Mouse (Mus musculus) MEL (cell line): ENCODE measurements around the gene Adamtsl5. TPM values are rescaled to one million over a fixed set of nuclear protein-coding genes. Genes with fewer than 3 reads are reported as not detected.

Experiments
- DNase-seq: peaks from one replicate; pipeline ENCODE4 v3.0.0; 2011; ENCODE audit warnings: low read depth, low spot score
- H3K27ac ChIP-seq: 2 replicates; pipeline ENCODE4 v1.5.1; 2012; ENCODE audit warnings: low read depth, mild to moderate bottlenecking, control low read depth, low read length, moderate library complexity; ENCODE audit not compliant: control insufficient read depth
- H3K27me3 ChIP-seq, 2 experiments: fragments of 150-350 bp in 1 of 2; sonication (generic) in 1 of 2; 2 replicates each; pipeline ENCODE4 v1.6.1; 2012; ENCODE audit warnings: low read length in 2 of 2, mild to moderate bottlenecking in 2 of 2, improper control_type of control experiment in 1 of 2, moderate library complexity in 1 of 2; ENCODE audit not compliant: insufficient read depth in 2 of 2, control insufficient read depth in 1 of 2
- H3K36me3 ChIP-seq, 2 experiments: 2 replicates each; pipeline ENCODE4 v1.6.1; 2012 to 2014; ENCODE audit warnings: low read length in 2 of 2, improper control_type of control experiment in 1 of 2, inconsistent platforms in 1 of 2, mild to moderate bottlenecking in 1 of 2; ENCODE audit not compliant: insufficient read depth in 2 of 2, control insufficient read depth in 1 of 2
- H3K4me1 ChIP-seq, 2 experiments: fragments of 150-350 bp in 1 of 2; sonication (generic) in 1 of 2; 2 replicates each; pipeline ENCODE4 v1.6.1; 2012; ENCODE audit warnings: low read length in 2 of 2, improper control_type of control experiment in 1 of 2, mild to moderate bottlenecking in 1 of 2; ENCODE audit not compliant: insufficient read depth in 2 of 2, control insufficient read depth in 1 of 2
- H3K4me3 ChIP-seq, 2 experiments: fragments of 150-350 bp in 1 of 2; sonication (generic) in 1 of 2; 2 replicates each; pipeline ENCODE4 v1.5.1; 2012; ENCODE audit warnings: low read depth in 2 of 2, low read length in 2 of 2, mild to moderate bottlenecking in 2 of 2, moderate library complexity in 2 of 2, control low read depth in 1 of 2, improper control_type of control experiment in 1 of 2; ENCODE audit not compliant: control insufficient read depth in 1 of 2, insufficient read depth in 1 of 2
- H3K79me2 ChIP-seq: 2 replicates; pipeline ENCODE4 v1.6.1; 2012; ENCODE audit warnings: mild to moderate bottlenecking, low read length, moderate library complexity; ENCODE audit not compliant: control insufficient read depth, poor library complexity, insufficient read depth
- H3K9ac ChIP-seq: 2 replicates; pipeline ENCODE4 v1.6.1; 2012; ENCODE audit warnings: low read depth, mild to moderate bottlenecking, control low read depth, low read length, moderate library complexity; ENCODE audit not compliant: control insufficient read depth, poor library complexity, severe bottlenecking
- H3K9me3 ChIP-seq: fragments of 150-350 bp; sonication (generic); replicated peaks from 2 replicates; pipeline ENCODE4 v1.6.1; 2012; ENCODE audit warnings: mild to moderate bottlenecking, low read length, improper control_type of control experiment, moderate library complexity; ENCODE audit not compliant: insufficient read depth
- BHLHE40 ChIP-seq: IDR thresholded peaks from 2 replicates; pipeline ENCODE4 v1.6.1; 2012; ENCODE audit warnings: low read depth, mild to moderate bottlenecking, inconsistent platforms, low read length, improper control_type of control experiment, borderline replicate concordance
- CTCF ChIP-seq, 3 experiments: IDR thresholded peaks in 2 of 3; conservative IDR thresholded peaks in 1 of 3; 2 replicates each; pipeline ENCODE4 v1.5.1; 2011 to 2012; ENCODE audit warnings: low read length in 3 of 3, low read depth in 2 of 3, mild to moderate bottlenecking in 2 of 3, improper control_type of control experiment in 1 of 3, inconsistent platforms in 1 of 3, mixed read lengths in 1 of 3, moderate library complexity in 1 of 3; ENCODE audit not compliant: control insufficient read depth in 1 of 3, insufficient read depth in 1 of 3, poor library complexity in 1 of 3, severe bottlenecking in 1 of 3
- E2F4 ChIP-seq: IDR thresholded peaks from 2 replicates; pipeline ENCODE4 v1.6.1; 2011; ENCODE audit warnings: low read depth, low read length, improper control_type of control experiment, borderline replicate concordance
- GATA1 ChIP-seq: IDR thresholded peaks from 2 replicates; pipeline ENCODE4 v1.6.1; 2011; ENCODE audit warnings: low read depth, low read length, improper control_type of control experiment
- MYB ChIP-seq: IDR thresholded peaks from 2 replicates; pipeline ENCODE4 v1.6.1; 2011; ENCODE audit warnings: mild to moderate bottlenecking, low read depth, low read length, improper control_type of control experiment
- POLR2AphosphoS2 ChIP-seq: IDR thresholded peaks from 2 replicates; pipeline ENCODE4 v1.6.1; 2011; ENCODE audit warnings: low read length, improper control_type of control experiment
- RAD21 ChIP-seq: IDR thresholded peaks from 2 replicates; pipeline ENCODE4 v1.6.1; 2011; ENCODE audit warnings: mild to moderate bottlenecking, low read depth, low read length, improper control_type of control experiment
- ZNF384 ChIP-seq: IDR thresholded peaks from 2 replicates; pipeline ENCODE4 v1.6.1; 2012; ENCODE audit warnings: low read depth, mild to moderate bottlenecking, inconsistent platforms, low read length, improper control_type of control experiment
- polyA plus RNA-seq, 2 experiments: library from polyadenylated mRNA; stranded (reverse) in 1 of 2; unstranded in 1 of 2; fragments of >175 nt in 1 of 2; fragments of >200 nt in 1 of 2; gene quantifications; 2 replicates each; pipeline versions ENCODE4 v1.2.1 to v1.2.4; 2012; ENCODE audit warnings: low replicate concordance in 2 of 2, low read depth in 1 of 2; ENCODE audit not compliant: insufficient read length in 2 of 2, insufficient read depth in 1 of 2, missing spikeins in 1 of 2
- total RNA-seq: library from RNA; depleted of rRNA; stranded (reverse); fragments of 300-350 nt; gene quantifications from 2 replicates; pipeline ENCODE4 v1.2.3, GENCODE M21; 2012

Gene Adamtsl5
- total and polyA plus RNA-seq, 3 experiments = 3.9 to 16.5 TPM; not detected in 1

DNA sequence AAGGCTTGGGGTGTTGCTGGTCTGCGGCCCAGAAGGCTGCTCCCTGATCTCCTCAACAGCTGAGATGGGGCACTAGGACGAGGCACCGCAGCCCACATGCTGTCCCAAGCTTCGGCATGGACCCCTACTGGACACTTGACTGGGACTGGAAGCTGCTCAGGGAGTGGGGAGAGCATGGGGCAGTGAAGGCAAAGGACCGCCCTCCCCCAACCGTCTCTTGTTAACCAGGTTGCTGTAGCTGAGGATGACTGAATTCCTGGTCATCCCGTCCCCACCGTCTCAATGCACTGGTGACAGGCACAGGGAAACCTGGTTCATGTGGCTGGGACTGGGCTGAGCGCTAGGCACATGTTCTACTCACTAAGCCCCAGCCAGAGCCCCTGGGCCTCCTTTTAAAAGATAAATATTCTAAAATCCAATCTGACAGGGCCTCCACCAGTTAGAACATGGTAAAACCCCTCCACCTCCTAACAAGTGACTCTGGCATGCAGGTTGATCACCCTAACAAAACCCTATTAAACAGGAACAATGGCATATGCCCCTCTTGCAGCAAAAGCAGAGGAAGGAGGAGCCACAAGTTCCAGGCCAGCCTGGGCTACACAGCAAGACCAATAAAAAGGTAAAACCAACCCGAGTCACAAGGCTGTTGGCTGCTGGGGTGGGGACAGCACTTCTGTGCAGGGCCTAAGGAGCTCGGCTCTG is 48.8 kb upstream of the Adamtsl5 start:
- Histone ChIP-seq H3K36me3 (peaks cover 9 to 21% of the 10 kb centered on the region in 2 experiments), H3K9ac (peak overlapping the region; percentile 97), H3K27me3 (no peaks in the 10 kb centered on the region), H3K4me1 (peaks cover 0 to 26% of the 10 kb centered on the region in 2 experiments; a peak in 3 of 4 replicates), H3K79me2 (peaks cover 30% of the 10 kb centered on the region), H3K27ac (no peak overlapping the region), H3K9me3 (no peaks in the 10 kb centered on the region), H3K4me3 (peak overlapping the region in 1 of 2 experiments; percentile 58; a peak in 2 of 4 replicates)
- TF ChIP-seq GATA1 (no peak), RAD21 (no peak), E2F4 (no peak)
- DNase-seq = no peak

GRCm38 (mm10) chr10:80395025-80395627 is 46.9 kb upstream of the Adamtsl5 start:
- H3K4me1 ChIP-seq = peaks cover 0 to 12% of the 10 kb centered on the region in 2 experiments; a peak in 3 of 4 replicates
- no peak for DNase-seq
- no peak overlapping the region for H3K4me3 ChIP-seq

DNA sequence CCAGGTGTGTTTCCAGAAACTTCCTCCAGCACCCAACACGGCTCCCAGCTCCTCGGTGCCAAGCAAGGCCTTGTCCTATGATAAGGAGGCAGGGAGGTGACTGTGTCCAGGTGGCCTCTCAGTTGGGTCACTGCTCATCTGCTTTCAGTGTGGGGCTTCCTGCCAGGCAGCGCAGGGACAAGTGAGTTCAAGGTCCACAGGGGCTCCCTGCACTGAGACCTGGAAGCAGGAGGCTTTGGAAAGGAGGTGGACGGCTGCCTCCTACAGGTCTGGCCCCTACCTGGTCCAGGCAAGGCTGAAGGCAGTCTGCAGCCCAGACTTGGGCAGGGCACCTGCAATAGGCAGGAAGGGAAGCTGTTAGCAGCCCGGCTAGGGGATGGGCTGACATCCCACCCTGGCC is 44.5 kb upstream of the Adamtsl5 start:
- no peak for DNase-seq
- peaks cover 7 to 21% of the 10 kb centered on the region in 2 experiments for H3K4me1 ChIP-seq
- no peak for TF ChIP-seq CTCF (IDR thresholded peaks at IDR 0.05 in 2 of 3, conservative IDR thresholded peaks at IDR 0.05 in 1 of 3; ENCODE audit: control insufficient read depth in 1 of 3, insufficient read depth in 1 of 3, low read depth in 2 of 3, low read length in 3 of 3, poor library complexity in 1 of 3, severe bottlenecking in 1 of 3)
- TF ChIP-seq GATA1 = no peak
- no peak for TF ChIP-seq BHLHE40
- TF ChIP-seq MYB = no peak

More at GRCm38 (mm10) chr10:80395025-80395627, 46.9 kb upstream of the Adamtsl5 start:
- peaks cover 30% of the 10 kb centered on the region for H3K79me2 ChIP-seq
- TF ChIP-seq POLR2AphosphoS2 = 0 out of 2 replicates have a peak, but pooled peaks have one; percentile 8
- no peak for TF ChIP-seq ZNF384
- TF ChIP-seq, all 39 proteins: peak for 1
- peaks cover 6 to 8% of the 10 kb centered on the region in 2 experiments for H3K36me3 ChIP-seq
- no peak overlapping the region for H3K9ac ChIP-seq
- H3K9me3 ChIP-seq = no peaks in the 10 kb centered on the region
- no peak overlapping the region for H3K27ac ChIP-seq
- no peaks in the 10 kb centered on the region for H3K27me3 ChIP-seq

More for the DNA sequence above, 44.5 kb upstream of the Adamtsl5 start:
- Histone ChIP-seq H3K27me3 (no peaks in the 10 kb centered on the region), H3K4me3 (no peak overlapping the region), H3K9ac (no peak overlapping the region), H3K36me3 (peaks cover 6 to 14% of the 10 kb centered on the region in 2 experiments), H3K9me3 (no peaks in the 10 kb centered on the region), H3K79me2 (peaks cover 17% of the 10 kb centered on the region), H3K27ac (no peak overlapping the region)
